Mouse (Mus musculus): ENCODE data around the gene Krtap5-4. TPM values are rescaled to one million over a fixed set of nuclear protein-coding genes. Genes with fewer than 3 reads are reported as not detected.
A peak's percentile ranks its signal among the peaks of the same experiment; 100 is the strongest.
"Not testable (repeated sequence)": the region's sequence is repeated elsewhere in the genome, so short reads cannot be mapped to it uniquely, and the experiment has no call there.

Krtap5-4 gene
- total RNA-seq, 2 experiments from 2014 or later: not detected

DNA sequence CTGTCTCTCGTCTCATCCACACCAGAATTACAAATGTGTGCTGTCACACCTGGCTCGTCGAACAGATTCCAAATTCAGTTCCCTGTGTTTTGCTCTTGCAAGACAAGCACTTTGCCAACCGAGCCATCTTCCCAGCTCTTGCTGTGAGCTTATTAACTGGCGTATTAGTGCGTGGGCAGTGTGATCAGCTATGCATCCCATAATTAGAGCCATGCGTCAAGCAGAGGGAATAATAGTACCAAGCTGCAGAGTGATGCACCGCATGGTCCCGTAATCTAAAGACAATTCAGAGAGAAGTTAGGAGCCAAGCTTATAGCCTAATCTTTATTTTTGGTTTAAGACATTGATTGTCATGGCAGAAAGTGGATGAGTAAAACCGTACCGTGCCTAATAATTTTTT lies 15.8 kb downstream of the Krtap5-4 start:
- DNase-seq: no peak
- intact Hi-C loops (cut with DNase I; ENCODE audit: low total_unique reads): loop anchor here (10.0 kb wide), 1 partner anchor 266 kb away; no protein-coding TSS in a partner anchor

DNA sequence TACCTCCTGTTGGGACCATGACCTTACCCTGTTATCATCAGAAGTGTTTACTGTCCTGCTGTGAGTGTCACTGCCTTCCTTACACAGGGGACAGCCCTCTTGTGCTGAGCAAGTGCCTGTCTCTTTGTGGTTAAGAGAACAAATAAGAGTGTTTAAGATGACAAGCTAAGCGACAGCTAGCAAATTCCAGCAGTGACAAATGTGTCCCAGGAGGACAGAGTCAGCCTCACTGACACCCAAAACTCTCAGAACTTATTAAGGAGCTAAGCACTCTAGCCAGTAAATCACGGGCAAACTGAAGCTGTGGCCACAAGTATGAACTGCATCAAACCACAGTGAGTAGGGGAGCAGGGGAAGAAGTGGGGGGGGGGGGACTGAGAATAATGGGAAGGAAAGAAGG lies 17.6 kb downstream of the Krtap5-4 start:
- intact Hi-C loops (cut with DNase I; ENCODE audit: low total_unique reads): no loop called here
- no peak for DNase-seq

DNA sequence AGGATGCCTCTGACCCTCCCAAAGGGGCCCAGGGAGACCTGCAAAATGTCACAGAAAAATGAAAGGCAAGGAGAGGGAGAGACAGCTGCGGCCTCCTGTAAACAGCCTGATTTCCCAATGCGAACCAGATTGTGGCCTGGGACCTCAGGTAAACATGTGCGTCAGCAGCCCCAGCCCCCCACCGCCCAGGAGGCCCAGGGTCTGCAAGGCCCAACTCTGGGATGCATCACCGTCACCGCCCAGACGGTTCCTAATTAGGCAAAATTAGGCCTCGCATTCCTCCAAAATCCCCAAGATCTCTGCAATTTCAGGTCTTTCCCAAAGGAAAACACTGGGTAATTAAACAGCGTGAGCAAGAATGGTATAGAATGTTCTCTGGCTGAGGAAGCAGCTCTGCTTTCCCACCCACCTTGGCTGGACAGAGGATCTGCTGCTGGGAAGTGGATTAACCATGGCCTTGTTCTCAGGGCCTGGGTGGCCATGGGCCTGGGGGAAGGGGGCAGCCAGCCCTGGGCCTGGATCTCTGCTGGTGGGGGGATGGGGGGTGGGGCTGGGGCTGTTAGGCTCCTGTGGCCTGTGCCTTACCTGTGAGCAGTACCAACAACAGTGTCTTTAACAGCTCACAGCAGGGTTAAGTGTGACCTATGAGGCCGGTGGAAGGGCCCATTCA lies 18.4 kb downstream of the Krtap5-4 start:
- intact Hi-C loops (cut with DNase I; ENCODE audit: low total_unique reads); DNase-seq: not testable (repeated sequence)

DNA sequence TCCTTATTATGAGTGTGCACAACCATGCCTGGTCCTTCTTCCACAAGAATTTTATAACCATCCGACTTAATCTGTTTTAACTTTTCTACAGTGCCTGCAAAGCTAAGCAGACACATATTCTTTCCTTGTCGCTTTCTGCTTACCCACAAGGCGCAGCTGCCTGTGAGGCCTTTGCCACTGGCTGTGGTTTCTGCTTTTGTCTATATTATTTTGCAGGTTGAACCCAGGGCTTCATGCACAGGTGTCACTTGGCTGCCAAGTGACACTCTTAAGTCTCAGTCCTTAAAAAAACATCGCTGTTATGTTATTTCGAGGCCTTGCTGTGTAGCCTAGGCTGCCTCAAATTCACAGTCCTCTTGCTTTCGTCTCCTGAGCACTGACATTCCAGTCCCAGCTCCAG lies 19.3 kb downstream of the Krtap5-4 start:
- intact Hi-C loops (cut with DNase I; ENCODE audit: low total_unique reads): no loop called here
- DNase-seq: no peak

DNA sequence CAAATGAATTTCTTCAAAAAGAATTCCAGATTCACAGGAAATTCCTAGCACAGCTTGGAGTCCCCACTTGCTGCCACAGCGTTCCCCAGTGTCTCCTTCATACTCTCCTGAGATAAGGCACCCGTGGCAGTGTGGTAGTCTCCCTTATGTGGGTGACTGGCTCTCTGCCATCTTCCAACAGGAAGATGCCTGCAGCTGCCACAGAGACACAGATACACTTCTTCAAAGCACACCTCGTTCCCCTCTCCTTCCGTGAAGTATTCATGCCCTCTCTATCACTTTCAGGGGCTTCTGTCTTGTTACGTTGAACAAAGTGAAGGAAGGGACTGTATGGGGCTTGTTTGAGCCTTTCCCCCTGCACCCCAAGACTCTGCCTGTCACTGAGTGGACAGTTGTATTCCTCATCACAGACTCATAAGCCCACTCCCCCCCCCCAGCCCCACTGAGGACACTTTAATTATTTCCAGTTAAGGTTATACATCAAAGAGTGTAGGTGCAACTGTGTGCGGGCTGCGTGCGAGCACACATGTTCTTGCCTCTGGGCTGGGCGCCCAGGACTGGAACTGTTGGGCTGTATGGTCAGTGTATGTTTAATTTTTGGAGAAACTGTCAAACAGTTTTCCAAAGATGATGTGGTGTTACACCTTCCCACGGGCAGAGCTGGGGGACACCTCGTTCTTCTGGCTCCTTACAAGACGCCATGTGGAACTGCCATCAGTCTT lies 20.2 kb downstream of the Krtap5-4 start:
- intact Hi-C loops (cut with DNase I; ENCODE audit: low total_unique reads): no loop called here
- no peak for DNase-seq

DNA sequence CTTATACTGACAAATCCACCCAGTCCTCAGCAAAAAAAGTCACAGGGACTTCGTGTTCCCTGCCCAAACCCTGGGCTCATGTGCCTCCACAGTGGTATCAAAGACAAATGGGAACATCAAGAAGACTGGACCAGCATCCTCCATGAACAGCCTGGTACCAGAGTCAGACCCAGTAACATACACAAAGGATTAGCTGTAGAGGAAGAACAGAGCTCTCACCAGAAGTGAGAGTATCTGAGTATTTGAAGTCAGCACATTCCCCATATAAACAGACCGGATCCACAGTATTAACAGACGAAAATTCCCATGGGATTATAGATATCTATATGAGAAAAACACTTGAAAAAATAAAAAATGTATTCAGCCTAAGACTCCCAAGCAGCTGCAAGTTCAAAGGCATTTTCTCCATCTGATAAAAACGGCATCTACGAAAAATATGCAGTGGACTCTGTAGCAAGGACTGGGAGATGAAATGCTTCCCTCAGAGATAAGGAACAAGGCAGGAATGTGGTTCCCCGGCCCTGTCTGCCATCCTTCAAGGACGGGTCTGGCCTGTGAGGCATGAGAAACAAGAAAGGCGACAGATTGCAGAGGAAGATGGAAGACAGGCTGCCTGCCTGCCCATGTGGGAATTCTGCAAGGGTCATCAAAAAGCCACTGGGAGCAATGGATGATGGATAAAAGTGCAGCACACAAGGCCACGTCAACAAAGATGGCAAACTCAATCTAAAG lies 23.5 kb downstream of the Krtap5-4 start:
- intact Hi-C loops (cut with DNase I; ENCODE audit: low total_unique reads): no loop called here
- DNase-seq: no peak

DNA sequence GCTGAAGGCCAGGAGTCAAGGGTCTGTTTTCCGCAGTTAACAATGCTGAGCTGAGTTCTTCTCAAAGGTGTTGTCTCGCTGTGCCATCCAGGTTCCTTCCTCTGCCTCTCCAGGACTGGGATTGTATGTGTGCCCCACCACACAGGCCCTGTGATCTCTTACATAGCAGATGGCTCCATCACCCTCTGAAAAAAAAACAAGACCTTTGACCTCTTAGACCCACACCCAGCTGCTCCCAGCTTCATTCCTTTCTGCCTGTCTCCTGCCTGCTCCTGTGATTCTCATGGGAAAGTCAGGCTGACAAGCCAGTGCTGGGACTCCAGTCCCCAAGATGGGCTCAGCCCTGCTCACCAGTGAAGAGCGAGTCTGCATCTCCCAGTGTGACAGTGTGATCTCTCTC lies 25.2 kb downstream of the Krtap5-4 start:
- DNase-seq: no peak
- intact Hi-C loops (cut with DNase I; ENCODE audit: low total_unique reads): no loop called here

DNA sequence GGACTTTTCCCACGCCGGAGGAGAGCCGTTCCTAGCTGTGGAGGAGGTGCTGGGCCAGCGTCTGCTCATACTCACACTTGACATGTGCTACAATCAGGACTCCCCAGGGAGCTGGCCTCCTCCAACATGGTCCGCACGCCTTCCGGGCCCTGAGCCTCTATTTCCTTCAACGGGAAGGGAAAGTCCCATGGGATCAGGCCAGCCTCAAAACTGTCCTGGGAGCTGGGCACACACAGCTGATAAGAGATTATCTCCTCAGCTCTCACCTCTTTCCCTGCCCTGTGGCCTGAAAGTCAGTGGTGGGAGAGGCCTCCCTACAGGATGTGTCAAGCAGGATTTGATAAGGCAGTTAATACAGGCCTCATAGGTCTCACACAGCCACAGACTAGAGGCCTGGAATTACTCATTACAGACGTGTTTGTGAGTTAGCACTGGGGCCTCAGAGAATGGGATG lies 26.9 kb downstream of the Krtap5-4 start:
- DNase-seq: peak; percentile 50

DNA sequence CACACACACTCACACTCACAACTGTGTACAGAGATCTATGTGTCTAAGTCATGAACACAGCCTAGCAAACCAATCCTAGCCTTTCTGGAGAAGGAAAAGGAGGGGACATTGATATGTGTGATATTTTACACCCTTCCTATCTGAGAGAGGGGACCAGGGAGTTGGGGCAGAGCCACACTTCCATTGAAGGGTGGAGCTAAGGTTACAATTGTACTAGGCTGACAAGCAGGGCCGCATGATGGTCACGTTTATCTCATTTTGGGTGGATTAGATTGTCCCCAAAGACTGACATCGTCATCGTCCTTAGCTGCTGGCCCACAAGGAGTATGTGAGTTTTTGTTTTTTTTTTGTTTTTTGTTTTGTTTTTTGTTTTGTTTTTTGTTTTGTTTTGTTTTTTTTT lies 27.9 kb downstream of the Krtap5-4 start:
- DNase-seq: no peak
- intact Hi-C loops (cut with DNase I; ENCODE audit: low total_unique reads): loop anchor here (10.0 kb wide), 1 partner anchor 344 kb away; no protein-coding TSS in a partner anchor

More for the DNA sequence above, 26.9 kb downstream of the Krtap5-4 start:
- intact Hi-C loops (cut with DNase I; ENCODE audit: low total_unique reads): loop anchor here (10.0 kb wide), 1 partner anchor 345 kb away; no protein-coding TSS in a partner anchor

DNA sequence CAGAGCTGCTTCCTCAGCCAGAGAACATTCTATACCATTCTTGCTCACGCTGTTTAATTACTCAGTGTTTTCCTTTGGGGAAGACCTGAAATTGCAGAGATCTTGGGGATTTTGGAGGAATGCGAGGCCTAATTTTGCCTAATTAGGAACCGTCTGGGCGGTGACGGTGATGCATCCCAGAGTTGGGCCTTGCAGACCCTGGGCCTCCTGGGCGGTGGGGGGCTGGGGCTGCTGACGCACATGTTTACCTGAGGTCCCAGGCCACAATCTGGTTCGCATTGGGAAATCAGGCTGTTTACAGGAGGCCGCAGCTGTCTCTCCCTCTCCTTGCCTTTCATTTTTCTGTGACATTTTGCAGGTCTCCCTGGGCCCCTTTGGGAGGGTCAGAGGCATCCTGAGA lies 29.4 kb downstream of the Krtap5-4 start:
- DNase-seq: not testable (repeated sequence)
- intact Hi-C loops (cut with DNase I; ENCODE audit: low total_unique reads): loop anchor here (10.0 kb wide), 1 partner anchor 342 kb away; no protein-coding TSS in a partner anchor

DNA sequence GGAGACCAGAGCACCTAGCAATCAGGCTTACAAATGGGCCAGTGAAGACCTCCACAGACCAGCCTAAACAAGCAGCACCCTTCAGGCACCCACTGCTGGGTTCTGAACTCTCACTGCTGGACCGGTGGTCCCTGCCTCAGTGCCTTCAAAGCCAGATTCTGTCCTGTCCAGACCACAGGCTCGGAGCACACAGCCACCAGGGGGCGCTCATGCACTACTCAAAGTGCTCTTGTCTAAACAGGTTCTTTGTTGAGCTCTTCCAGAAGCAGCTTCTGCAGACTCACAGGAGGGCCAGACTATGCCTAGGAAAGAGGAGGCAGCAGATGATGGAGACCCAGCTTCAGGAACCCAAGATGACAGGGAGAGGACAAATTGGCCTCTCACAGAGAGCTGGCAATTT lies 30.9 kb downstream of the Krtap5-4 start:
- peak; percentile 88 for DNase-seq
- intact Hi-C loops (cut with DNase I; ENCODE audit: low total_unique reads): loop anchor here (10.0 kb wide), 1 partner anchor 341 kb away; no protein-coding TSS in a partner anchor

DNA sequence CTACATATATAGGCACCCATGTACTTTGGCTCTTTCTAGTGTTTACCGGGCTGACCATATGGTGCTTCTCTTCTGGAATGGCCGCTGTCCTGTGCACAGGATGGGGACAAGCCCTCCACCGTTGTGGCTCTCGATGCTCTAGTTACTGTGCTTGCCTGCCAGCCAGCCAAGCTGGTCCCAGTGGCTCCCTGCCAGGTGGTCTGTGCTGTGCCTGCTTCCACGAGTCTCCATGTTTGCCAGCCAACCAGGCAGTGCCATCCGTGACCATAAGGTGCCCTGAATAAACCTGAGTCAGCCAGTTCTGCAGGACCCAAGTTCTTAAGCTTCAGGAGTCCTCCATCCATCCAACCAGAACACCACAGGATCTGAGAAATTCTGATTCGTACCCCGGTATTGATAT lies 31.8 kb downstream of the Krtap5-4 start:
- intact Hi-C loops (cut with DNase I; ENCODE audit: low total_unique reads): loop anchor here (5.0 to 10.0 kb wide), 2 partner anchors 92 to 340 kb away; no protein-coding TSS in a partner anchor
- DNase-seq: peak; percentile 26

DNA sequence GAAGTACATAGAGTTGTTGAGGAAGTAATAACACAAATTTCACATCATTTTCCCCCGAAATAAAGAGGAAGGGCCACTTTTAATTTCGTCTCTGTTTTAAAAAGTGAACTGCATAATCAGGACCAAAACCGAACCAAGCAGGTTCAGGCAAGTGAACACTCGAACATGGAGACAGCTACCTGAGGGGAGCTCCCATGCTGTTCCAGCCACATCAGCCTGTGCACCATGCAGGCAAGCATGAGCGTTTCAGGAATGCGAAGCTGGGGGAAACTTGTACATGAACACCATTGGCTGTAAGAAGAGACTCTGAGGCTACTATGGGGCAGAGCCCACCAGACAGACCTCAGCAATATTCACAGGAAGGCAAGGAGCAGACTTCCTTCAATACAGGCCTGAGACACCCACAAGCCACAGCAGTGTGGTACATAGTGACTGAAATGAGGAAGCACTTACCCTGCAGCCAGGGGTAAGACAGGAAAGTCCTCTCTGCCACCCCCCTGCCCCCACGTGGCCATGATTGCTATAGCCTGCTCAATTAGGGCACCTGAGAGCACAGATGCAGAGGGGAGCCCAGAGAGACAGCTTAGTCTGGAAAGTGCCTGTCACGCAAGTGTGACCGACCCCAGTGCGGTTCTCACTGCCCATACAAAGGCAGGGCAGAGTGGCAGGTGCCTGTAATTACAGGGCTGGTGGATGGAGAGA lies 37.1 kb downstream of the Krtap5-4 start:
- intact Hi-C loops (cut with DNase I; ENCODE audit: low total_unique reads): no loop called here
- no peak for DNase-seq

DNA sequence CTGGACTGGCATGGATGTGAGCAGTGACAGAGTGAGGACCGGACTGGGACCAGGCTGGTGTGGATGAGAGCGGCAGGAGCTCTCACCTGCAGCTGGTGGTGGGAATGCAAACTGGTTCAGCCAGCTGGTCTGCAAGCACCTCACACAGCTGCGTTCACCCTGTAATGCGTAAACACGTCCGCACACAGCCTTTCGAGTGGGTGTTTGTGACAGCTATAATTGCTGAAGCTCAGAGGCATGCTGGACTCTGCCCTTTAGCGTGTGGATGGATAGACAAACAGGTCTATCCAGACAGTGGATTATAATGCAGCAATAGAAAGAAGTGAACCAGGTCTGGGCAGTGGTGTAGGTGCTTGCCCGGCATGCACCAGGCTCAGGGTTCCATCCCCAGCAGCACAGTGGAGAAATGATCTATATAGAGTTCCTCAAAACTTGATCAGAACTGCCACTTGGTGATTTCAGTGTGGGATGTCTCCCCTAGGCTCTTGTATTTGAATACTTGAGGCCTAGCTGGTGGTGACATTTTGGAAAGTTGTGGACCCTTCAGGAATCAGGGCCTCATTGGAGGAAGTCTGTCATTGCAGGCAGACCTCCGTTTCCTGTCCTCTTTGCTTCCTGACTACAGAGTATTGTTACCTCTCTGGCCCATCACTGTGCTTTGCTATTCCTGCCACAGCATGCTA lies 38.4 kb downstream of the Krtap5-4 start:
- no peak for DNase-seq
- intact Hi-C loops (cut with DNase I; ENCODE audit: low total_unique reads): no loop called here

DNA sequence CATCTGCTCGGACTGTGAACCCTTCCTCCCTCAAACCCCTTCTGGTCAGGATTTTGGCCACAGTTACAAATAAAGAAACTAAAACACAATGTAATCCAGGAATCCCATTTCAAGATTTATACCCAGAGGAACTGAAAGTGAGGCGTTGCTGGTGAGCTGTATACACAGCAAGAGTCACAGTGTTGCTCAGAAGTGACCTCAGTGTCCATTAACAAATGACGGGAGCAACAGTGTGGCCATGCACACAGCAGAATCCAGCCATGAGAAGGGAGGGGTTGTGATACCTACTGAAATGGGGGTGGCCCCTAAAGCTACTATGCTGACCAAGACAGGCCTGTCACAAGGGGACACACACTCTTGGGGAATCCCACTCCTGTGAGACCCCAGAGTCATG lies 38.9 kb downstream of the Krtap5-4 start:
- intact Hi-C loops (cut with DNase I; ENCODE audit: low total_unique reads): no loop called here
- no peak for DNase-seq

DNA sequence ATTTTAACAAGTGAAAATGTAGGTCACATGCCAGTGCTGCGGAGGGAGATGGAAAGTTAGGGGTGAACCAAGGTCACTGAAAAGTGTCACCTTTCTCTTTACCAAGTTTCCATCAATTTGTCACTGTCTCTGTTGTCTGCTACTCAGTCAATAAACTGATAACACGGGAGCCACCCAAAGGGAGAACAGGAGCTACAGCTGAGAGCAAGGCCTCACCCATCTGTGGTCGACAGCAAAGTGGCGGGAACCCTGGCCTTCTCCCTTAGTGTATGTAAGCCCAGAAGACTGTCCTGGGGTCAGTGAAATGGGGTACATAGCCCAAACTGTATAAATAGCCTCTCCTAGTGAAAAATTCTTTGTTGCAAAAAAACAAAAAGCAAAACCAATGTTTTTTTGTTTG lies 44.2 kb downstream of the Krtap5-4 start:
- intact Hi-C loops (cut with DNase I; ENCODE audit: low total_unique reads): no loop called here
- DNase-seq: no peak

DNA sequence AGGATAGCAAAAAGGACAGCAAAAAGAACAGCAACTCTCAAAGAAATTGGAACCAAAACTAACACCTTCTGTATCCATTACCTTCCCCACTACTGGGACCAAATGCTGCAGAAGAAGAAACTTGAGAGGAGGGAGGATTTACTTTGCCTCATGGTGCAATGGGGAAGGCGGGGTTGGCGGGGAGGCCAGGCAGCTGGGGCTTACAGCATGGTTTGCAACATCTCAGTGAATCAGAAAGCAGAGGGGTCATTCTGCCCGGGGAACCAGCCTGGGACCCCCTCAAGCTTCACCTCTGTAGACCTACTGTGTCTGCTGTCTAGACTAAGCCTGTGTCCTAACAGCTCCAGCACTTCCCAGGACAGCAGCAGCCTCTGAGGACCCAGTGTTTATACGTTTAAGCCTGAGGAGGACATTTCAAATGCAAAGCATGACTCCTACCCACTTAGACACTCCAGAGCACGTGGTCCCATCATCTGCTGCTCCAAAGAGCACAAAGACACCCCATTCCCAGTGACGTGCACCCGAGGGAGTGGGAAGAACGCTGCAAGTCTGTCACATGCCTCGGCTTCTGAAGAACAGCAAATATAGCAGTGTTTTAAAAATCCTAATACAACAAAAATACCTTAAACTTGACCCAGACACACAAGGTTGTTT lies 46.1 kb downstream of the Krtap5-4 start:
- DNase-seq: peak; percentile 72
- intact Hi-C loops (cut with DNase I; ENCODE audit: low total_unique reads): no loop called here

DNA sequence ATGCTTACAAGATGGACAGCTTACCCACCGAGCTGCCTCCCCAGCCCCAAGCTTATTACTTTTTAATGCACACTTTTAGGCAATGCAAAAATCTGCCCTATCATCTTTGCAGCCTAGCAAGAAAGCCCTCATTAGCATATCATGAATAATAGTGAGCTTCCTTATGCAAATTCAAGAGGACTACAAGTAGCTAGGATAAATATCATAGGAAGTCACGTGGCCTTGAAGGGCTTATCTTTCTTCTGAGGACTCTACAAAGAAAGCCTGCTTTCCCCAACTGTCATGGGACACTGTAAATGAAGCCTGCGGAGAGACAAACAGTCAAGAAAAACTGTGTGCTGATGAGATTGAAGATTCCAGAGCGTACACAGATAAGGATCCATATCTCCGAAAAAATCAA lies 48.2 kb downstream of the Krtap5-4 start:
- no peak for DNase-seq

More for the DNA sequence above, 48.2 kb downstream of the Krtap5-4 start:
- intact Hi-C loops (cut with DNase I; ENCODE audit: low total_unique reads): no loop called here
